Mouse (Mus musculus) layer of hippocampus, adult 18-20 months (tissue): ENCODE measurements around the gene B3gnt6. TPM values are rescaled to one million over a fixed set of nuclear protein-coding genes. Genes with fewer than 3 reads are reported as not detected.
A peak's percentile ranks its signal among the peaks of the same experiment; 100 is the strongest.
"Not testable (repeated sequence)": the region's sequence is repeated elsewhere in the genome, so short reads cannot be mapped to it uniquely, and the experiment has no call there.

Experiments used
- DNase-seq, 2 experiments: peaks; one replicate each; pipeline ENCODE4 v3.0.0; 2022; ENCODE audit warnings: low spot score in 2 of 2
- long read RNA-seq: library from polyadenylated mRNA; stranded (forward); transcript quantifications from one replicate; pipeline ENCODE4 v2.0.0, GENCODE M21; 2021
- total RNA-seq, 2 experiments: library from RNA; stranded (reverse); gene quantifications; 2 replicates each; pipeline ENCODE4 v1.2.3; 2021

B3gnt6 gene
- under 1 TPM; 0.13 to 0.25 TPM for total RNA-seq
- long read RNA-seq = 0 reads

- no peak for DNase-seq
These were observed at the start of gene B3gnt6 for GRCm38 (mm10) chr7:98199381-98199780. Gene B3gnt6, minus strand, starts transcription at chr7:98199481.

GRCm38 (mm10) chr7:98236686-98237359 is 37.5 kb upstream of the B3gnt6 start:
- peak; percentile 16 to 75 for DNase-seq

DNA sequence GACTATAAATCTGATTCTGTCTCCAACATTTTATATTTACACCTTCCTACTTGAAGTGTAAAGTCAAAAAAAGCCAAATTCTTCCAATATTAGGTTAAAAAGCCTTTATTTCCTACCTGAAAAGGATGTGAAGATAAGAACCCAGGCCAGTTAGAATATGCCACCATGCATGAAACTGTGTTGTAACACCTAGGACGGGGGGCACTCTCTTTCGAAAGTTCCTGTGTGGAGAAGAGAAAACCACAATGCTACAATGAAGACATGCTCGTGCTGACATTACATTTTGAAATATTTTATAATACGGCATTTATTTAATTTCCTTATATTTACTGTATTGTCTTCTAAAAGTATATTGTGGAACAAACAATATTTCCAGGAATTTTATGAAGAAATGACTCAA is 24.5 kb upstream of the B3gnt6 start:
- DNase-seq = no peak

GRCm38 (mm10) chr7:98216713-98217112 is 17.4 kb upstream of the B3gnt6 start:
- no peak for DNase-seq

GRCm38 (mm10) chr7:98202946-98203345 is 3.7 kb upstream of the B3gnt6 start:
- DNase-seq = no peak

DNA sequence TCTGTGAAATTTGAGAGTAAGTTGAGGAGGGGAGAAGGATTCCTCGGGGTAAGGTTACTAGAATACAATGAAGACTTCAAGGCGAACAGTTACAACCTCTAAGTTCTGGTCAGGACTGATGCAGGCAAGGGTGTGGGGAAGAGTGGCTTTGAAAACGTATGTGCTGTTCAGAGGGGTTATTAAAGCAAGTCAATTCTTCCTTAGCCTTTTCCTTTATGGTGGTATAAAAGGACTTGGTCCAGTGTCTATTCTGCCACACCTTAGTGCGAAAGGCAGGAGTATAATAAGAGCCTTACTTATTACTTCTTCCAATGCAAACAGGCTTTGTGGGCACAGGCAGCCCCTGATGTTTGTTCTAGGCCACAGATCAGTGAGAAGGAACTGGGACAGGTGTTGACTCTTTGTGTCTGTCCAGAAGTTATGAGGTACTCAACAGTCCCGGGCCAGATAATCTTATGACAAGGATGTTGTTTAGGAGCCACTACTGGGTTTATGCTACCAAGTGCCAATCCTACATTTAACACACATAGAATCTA is 2.3 kb upstream of the B3gnt6 start:
- no peak for DNase-seq

DNA sequence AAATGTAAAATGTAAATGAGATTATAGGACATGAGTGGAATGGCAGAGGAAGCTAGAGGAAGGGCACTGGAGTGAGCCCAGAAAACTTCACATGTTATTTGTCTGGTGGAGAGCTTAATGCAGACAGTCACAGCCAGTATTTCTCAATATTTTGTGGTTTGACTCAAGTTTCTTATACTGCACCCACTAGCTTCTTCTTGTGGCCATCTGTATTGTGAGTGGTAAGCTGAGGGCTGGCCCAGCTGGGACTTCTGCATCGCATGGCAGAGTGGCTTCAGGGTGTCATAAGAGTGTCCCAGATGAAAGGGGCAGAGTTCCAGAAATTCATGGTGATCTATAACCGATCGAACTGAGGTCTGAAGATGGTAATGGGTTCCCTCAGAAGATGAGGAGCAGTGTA is 1.1 kb upstream of the B3gnt6 start:
- no peak for DNase-seq

DNA sequence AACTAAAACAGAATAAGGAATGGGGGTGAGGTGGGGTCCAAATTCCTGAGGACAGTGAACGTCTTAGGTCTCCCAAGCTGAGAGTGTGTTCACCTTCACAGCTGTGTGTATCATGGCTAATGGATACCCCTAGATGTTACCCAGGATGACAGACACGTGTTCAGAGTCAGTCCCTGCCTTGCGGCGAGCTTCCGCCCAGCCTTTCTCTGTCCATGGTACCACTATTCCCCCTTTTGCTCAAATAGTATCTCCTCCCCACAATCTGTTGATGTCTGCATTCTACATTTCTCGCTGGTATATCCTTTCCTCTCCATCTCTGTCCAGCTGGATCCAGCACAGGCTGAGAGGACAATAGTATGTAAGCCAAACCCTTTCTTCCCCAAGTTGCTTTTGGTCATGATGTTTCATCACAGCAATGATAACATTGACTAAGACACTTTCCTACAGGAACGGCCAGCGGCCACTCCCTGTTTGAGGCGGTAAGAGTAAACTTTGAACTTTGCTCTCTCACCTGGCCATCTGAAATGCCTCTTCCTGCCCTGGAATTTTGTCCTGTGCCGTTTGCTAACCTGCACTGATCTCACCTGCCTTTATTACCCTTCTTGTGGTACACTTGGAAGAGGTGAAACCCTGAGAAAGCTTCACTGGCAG is 4.0 kb downstream of the B3gnt6 start:
- DNase-seq = no peak

- DNase-seq = no peak
These were observed 5.1 kb downstream of the B3gnt6 start for GRCm38 (mm10) chr7:98194026-98194792.

- DNase-seq = peak in 1 of 2 experiments; percentile 30
These were observed 5.7 kb downstream of the B3gnt6 start for GRCm38 (mm10) chr7:98193515-98194025.

DNA sequence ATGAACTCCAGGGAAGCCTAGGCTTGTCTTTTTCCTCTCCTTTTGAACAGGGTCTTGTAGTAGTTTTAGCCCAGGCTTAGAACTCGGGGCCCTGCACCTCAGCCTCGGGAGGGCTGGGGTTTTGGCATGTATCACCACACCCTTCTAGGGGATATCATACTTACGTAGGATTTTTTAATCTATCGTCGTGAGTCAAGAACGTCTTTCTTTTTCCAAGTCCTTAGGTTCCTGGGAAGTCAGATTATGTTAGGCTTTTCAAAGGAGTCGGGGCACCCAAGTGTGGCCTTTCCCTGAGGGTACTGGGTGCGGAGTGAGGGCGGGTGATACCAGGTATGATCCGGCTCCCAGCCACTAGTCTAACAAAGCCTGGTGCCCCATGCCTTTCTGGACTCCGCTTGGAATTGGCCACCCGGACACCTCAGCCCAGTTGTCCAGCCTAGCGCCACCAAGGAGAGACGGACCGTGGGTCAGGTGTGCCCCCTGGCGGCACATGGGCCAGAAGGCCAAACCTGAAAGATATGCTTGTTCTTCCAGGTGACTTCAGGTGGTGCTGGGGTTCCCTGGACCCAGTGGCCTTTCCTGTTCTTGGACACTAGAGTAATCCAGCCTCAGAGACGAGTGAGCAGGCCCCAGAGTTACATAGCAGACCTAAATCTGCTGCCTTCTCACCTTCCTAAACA is 7.6 kb downstream of the B3gnt6 start:
- DNase-seq = no peak

DNA sequence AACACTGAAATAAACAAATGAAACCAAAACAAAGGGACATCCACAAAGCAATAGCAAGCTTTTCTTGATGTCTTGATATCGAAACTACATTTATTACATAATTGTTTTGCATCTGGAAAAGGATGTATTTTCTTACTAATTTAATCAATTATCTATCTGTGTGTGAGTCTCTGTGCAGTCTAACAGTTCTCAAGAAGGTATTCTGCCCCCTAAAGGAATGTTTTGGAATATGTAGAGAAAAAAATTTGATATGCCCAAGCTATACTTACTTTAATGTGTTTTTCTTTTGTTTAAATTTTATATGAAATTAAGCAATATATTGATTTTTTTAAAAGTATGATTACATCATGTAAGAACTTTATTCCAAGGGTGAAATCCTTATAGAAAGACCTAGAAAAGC is 8.7 kb downstream of the B3gnt6 start:
- no peak for DNase-seq

- DNase-seq = no peak
These were observed 9.5 kb downstream of the B3gnt6 start for GRCm38 (mm10) chr7:98189745-98190144.

GRCm38 (mm10) chr7:98188680-98189079 is 10.6 kb downstream of the B3gnt6 start:
- no peak for DNase-seq

DNA sequence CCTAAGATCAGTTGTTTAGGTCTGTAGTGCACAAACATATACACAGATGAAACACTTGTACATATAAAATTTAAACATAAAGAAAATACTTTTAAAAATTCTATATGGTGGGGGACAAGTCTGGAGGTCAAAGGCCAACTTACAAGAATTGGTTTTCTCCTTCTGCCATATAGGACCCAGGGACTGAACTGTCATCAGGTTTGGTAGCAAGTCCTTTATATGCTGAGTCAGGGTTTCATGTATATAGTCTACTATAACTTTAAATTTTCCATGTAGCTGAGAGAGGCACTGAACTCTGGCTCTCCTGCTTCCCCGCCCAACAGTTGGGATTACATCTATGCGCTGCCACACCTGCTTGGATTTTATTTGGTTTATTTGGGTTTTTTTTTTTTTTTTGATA is 11.0 kb downstream of the B3gnt6 start:
- no peak for DNase-seq

GRCm38 (mm10) chr7:98187332-98187731 is 11.9 kb downstream of the B3gnt6 start:
- DNase-seq = not testable (repeated sequence)

DNA sequence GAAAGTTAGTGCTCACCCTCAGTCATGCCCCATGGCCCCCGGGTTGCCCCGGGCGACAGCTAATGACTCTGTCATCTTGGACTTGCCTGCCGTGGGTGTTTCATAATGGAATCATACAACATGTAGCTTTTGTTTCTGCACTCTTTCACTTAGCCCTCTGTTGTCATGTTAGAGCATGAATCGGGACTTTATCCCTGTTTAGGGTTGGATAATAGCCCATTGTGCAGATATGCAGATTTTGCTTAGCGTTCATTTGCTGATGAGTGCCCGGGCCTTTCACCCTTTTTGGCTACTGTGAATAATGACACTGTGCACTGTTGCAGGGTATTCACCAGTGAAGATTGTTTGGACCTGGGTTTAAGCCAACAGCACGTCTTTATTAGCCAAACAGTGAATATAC is 12.6 kb downstream of the B3gnt6 start:
- DNase-seq = peak in 1 of 2 experiments; percentile 44

GRCm38 (mm10) chr7:98185326-98185725 is 14.0 kb downstream of the B3gnt6 start:
- peak in 1 of 2 experiments; percentile 38 for DNase-seq

GRCm38 (mm10) chr7:98178560-98179231 is 20.6 kb downstream of the B3gnt6 start:
- no peak for DNase-seq

- DNase-seq = peak in 1 of 2 experiments; percentile 55
These were observed 21.2 kb downstream of the B3gnt6 start, which contains the start of gene Capn5 for GRCm38 (mm10) chr7:98177929-98178559. Gene Capn5, minus strand, starts transcription at chr7:98178274.
